Mouse (Mus musculus) lung, postnatal 0 days (tissue): ENCODE measurements around the gene Fam186b. TPM values are rescaled to one million over a fixed set of nuclear protein-coding genes. Genes with fewer than 3 reads are reported as not detected.

Experiments
- ATAC-seq: fragments of 200-750 bp; cut with Nextera tagmentation; 2 replicates; pipeline ENCODE4 v1.8.0; 2017; ENCODE audit warnings: moderate library complexity
- DNase-seq: peaks from one replicate; pipeline ENCODE4 v3.0.0-alpha.2; 2016; ENCODE audit warnings: low spot score
- H3K27ac ChIP-seq: fragments of 300-500 bp; sonication (generic); 2 replicates; pipeline ENCODE4 v1.5.1; 2014; ENCODE audit warnings: antibody characterized with exemption, mild to moderate bottlenecking, low read length, mixed read lengths
- H3K27me3 ChIP-seq: fragments of 300-500 bp; sonication (generic); replicated peaks from 2 replicates; pipeline ENCODE4 v1.6.1; 2014; ENCODE audit warnings: low read length, mixed read lengths; ENCODE audit not compliant: insufficient read depth
- H3K36me3 ChIP-seq: fragments of 300-500 bp; sonication (generic); 2 replicates; pipeline ENCODE4 v1.6.1; 2014; ENCODE audit warnings: low read length, mixed read lengths; ENCODE audit not compliant: insufficient read depth
- H3K4me1 ChIP-seq: fragments of 300-500 bp; sonication (generic); 2 replicates; pipeline ENCODE4 v1.6.1; 2014; ENCODE audit warnings: antibody characterized with exemption, low read depth, low read length, mixed read lengths; ENCODE audit not compliant: insufficient read depth
- H3K4me2 ChIP-seq: fragments of 300-500 bp; sonication (generic); replicated peaks from 2 replicates; pipeline ENCODE4 v1.6.1; 2014; ENCODE audit warnings: low read depth, mild to moderate bottlenecking, low read length, moderate library complexity, mixed read lengths
- H3K4me3 ChIP-seq: fragments of 300-500 bp; sonication (generic); 2 replicates; pipeline ENCODE4 v1.5.1; 2014; ENCODE audit warnings: low read depth, low read length
- H3K9ac ChIP-seq: fragments of 300-500 bp; sonication (generic); replicated peaks from 2 replicates; pipeline ENCODE4 v1.6.1; 2014; ENCODE audit warnings: low read depth, mild to moderate bottlenecking
- H3K9me3 ChIP-seq: fragments of 300-500 bp; sonication (generic); 2 replicates; pipeline ENCODE4 v1.6.1; 2016; ENCODE audit warnings: low read length, mixed read lengths
- CTCF ChIP-seq: IDR thresholded peaks from 2 replicates; pipeline ENCODE4 v1.5.1; 2016; ENCODE audit warnings: antibody characterized with exemption, mild to moderate bottlenecking
- EP300 ChIP-seq: IDR thresholded peaks from 2 replicates; pipeline ENCODE4 v1.6.1; 2016; ENCODE audit warnings: antibody characterized with exemption, mild to moderate bottlenecking, control low read depth
- WGBS: fragments of 180-500 bp; shearing (Covaris S2); extraction: QIAGEN DNeasy Blood & Tissue Kit; methylation state at CpG from one replicate; pipeline ENCODE4 v1.1.7; 2014; 5-methylcytosine and 5-hydroxymethylcytosine counted together
- polyA plus RNA-seq: library from polyadenylated mRNA; unstranded; fragments of >200 nt; fragmentation: Nextera tagmentation; extraction: Ambion mirVana; gene quantifications from 2 replicates; pipeline ENCODE4 v1.2.1, GENCODE M21; 2015

Gene Fam186b
- polyA plus RNA-seq, 1 experiment from 2014 or later, result not detected

GRCm38 (mm10) chr15:99309549-99309948 is 13.9 kb upstream of the Fam186b start:
- DNase-seq (no peak), ATAC-seq (no peak)
- Histone ChIP-seq H3K27ac (no peak overlapping the region), H3K27me3 (no peaks in the 10 kb centered on the region), H3K9me3 (no peaks in the 10 kb centered on the region), H3K36me3 (peaks cover 34% of the 10 kb centered on the region), H3K4me1 (no peaks in the 10 kb centered on the region), H3K4me3 (no peak overlapping the region), H3K4me2 (no peak overlapping the region), H3K9ac (no peak overlapping the region)
- 88% methylated on average over 9 of the region's 9 CpGs for WGBS
- no peak for TF ChIP-seq CTCF
- no peak for TF ChIP-seq EP300

DNA sequence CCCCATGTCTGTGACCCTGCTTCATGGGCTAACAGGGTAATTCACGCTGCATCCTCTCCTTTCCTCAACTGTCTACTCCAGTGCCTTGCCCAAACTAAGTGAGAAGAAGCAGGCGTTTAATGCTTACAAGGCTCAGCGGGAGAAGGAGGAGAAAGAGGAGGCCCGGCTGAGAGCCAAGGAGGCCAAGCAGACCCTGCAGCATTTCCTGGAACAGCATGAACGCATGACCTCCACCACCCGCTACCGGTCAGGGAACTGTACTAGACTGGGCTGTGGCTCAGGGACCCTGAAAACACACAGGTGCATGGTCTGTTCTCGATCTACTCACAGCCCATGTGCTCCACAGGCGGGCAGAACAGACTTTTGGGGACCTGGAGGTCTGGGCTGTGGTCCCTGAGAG is 11.8 kb upstream of the Fam186b start:
- H3K9ac ChIP-seq, result no peak overlapping the region
- ATAC-seq (no peak), DNase-seq (no peak)
- TF ChIP-seq CTCF, result no peak
- TF ChIP-seq EP300, result no peak
- WGBS, result 74% methylated on average over 9 of the region's 9 CpGs
- no peak overlapping the region for H3K27ac ChIP-seq
- H3K4me2 ChIP-seq, result no peak overlapping the region
- no peaks in the 10 kb centered on the region for H3K4me1 ChIP-seq
- no peaks in the 10 kb centered on the region for H3K9me3 ChIP-seq
- H3K4me3 ChIP-seq, result no peak overlapping the region
- no peaks in the 10 kb centered on the region for H3K27me3 ChIP-seq
- H3K36me3 ChIP-seq, result peaks cover 34% of the 10 kb centered on the region

- H3K9ac ChIP-seq, result no peak overlapping the region
- H3K4me1 ChIP-seq, result no peaks in the 10 kb centered on the region
- WGBS, result 44% methylated on average over 5 of the region's 5 CpGs
- DNase-seq (no peak), ATAC-seq (no peak)
- H3K27ac ChIP-seq, result no peak overlapping the region
- TF ChIP-seq EP300, result no peak
- no peak for TF ChIP-seq CTCF
- H3K27me3 ChIP-seq, result no peaks in the 10 kb centered on the region
- H3K36me3 ChIP-seq, result no peaks in the 10 kb centered on the region
- peak overlapping the region; percentile 66; the same call in 1 of the 2 replicates for H3K4me2 ChIP-seq
- H3K4me3 ChIP-seq, result no peak overlapping the region
- H3K9me3 ChIP-seq, result no peaks in the 10 kb centered on the region
Measured at GRCm38 (mm10) chr15:99296213-99296612, 525 bp upstream of the Fam186b start.

DNA sequence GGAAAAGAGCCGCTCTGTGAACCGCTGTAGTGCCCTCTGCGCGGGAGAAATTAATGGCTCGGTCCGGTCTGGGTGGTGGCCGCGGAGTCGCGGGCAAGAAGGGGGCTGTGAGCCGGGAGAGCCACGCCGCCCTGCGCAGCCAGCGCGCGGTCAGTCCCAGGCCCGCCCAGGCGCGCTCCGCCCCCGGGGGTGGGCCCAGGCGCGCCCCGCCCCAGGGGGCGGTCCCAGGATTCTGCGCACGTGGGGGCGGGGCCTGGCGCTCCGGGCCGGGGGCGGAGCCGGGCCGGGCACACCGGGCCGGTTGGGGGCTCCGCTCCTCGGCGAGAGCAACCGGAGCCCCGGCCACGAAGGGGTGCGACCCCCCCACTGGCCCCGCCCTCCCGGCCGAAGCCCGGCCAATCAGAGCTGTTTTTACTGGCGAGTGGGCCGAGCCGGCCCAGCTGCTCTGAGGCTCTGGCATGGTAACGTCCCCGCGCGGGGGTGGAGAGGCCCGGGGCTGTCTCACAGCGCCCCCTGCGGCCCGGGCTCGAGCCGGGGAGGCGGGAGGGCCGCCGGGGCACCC is 794 bp downstream of the Fam186b start, which contains the start of gene Prpf40b:
Prpf40b (plus strand) TSS at position 275 of the 562 bp plus-strand sequence.
- TF ChIP-seq EP300, result no peak
- peak; percentile 62 for TF ChIP-seq CTCF
- peak; percentile 97 for ATAC-seq

DNA sequence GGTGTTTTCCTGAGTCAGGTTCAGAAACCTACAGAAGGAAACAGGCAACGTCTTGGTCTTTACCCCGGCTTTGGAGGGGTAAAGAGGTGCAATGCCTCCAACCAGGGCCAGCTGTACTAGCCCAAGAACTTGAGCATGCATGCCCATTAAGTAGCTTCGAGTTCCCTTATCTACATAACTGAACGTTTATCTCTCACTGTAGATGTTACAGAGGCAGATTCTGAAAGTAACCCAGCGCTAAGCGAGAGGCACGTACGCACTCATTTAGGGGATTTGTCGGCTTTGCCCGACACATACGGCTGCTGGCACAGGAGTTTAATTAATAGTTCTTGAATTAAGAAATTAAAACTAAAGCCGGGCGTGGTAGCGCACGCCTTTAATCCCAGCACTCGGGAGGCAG is 1.4 kb downstream of the Fam186b start:
- H3K4me3 ChIP-seq, result peak overlapping the region; percentile 60
- no peaks in the 10 kb centered on the region for H3K27me3 ChIP-seq
- no peaks in the 10 kb centered on the region for H3K9me3 ChIP-seq
- peak overlapping the region; percentile 66 for H3K4me2 ChIP-seq
- no peaks in the 10 kb centered on the region for H3K4me1 ChIP-seq
- H3K27ac ChIP-seq, result peak overlapping the region; percentile 84
- no peak for TF ChIP-seq EP300
- TF ChIP-seq CTCF, result no peak
- ATAC-seq, result no peak
- H3K9ac ChIP-seq, result peak overlapping the region; percentile 41
- WGBS, result 10% methylated on average over 16 of the region's 16 CpGs
- no peaks in the 10 kb centered on the region for H3K36me3 ChIP-seq
- DNase-seq, result no peak

More for the DNA sequence above, 794 bp downstream of the Fam186b start, which contains the start of gene Prpf40b:
- H3K4me2 ChIP-seq, result peak within 1 kb of the TSS; percentile 66
- H3K9me3 ChIP-seq, result no peaks in the 10 kb centered on the region
- H3K36me3 ChIP-seq, result no peaks in the 10 kb centered on the region
- DNase-seq, result peak; percentile 92
- under 1% methylated on average over 34 of the region's 64 CpGs for WGBS
- H3K4me1 ChIP-seq, result no peaks in the 10 kb centered on the region
- H3K27ac ChIP-seq, result peak within 1 kb of the TSS; percentile 84
- peak within 1 kb of the TSS; percentile 60 for H3K4me3 ChIP-seq
- H3K9ac ChIP-seq, result peak within 1 kb of the TSS; percentile 41
- H3K27me3 ChIP-seq, result no peaks in the 10 kb centered on the region

GRCm38 (mm10) chr15:99290586-99290985 is 5.1 kb downstream of the Fam186b start:
- TF ChIP-seq CTCF (no peak), EP300 (no peak)
- WGBS, result 78% methylated on average over 11 of the region's 11 CpGs
- Histone ChIP-seq H3K4me1 (no peaks in the 10 kb centered on the region), H3K4me2 (no peak overlapping the region), H3K9ac (no peak overlapping the region), H3K36me3 (no peaks in the 10 kb centered on the region), H3K27ac (no peak overlapping the region), H3K27me3 (no peaks in the 10 kb centered on the region), H3K4me3 (no peak overlapping the region), H3K9me3 (no peaks in the 10 kb centered on the region)
- no peak for DNase-seq
- ATAC-seq, result no peak
